Mouse (Mus musculus) splenic B cell, adult 2 months (primary cell): Measurements from ENCODE around the gene Mpp5.

ENCODE experiments used
- DNase-seq: peaks from one replicate; pipeline ENCODE4 v3.0.0-alpha.2; 2011; ENCODE audit warnings: low read depth, low spot score
- H3K27me3 ChIP-seq: 2 replicates; pipeline ENCODE4 v1.6.1; 2012; ENCODE audit warnings: mild to moderate bottlenecking, low read length, moderate library complexity, mixed read lengths; ENCODE audit not compliant: control insufficient read depth, poor library complexity, insufficient read depth, severe bottlenecking
- H3K36me3 ChIP-seq: 2 replicates; pipeline ENCODE4 v1.6.1; 2012; ENCODE audit warnings: mild to moderate bottlenecking, low read length, moderate library complexity, mixed read lengths; ENCODE audit not compliant: control insufficient read depth, poor library complexity, insufficient read depth, severe bottlenecking

Gene Mpp5

DNA sequence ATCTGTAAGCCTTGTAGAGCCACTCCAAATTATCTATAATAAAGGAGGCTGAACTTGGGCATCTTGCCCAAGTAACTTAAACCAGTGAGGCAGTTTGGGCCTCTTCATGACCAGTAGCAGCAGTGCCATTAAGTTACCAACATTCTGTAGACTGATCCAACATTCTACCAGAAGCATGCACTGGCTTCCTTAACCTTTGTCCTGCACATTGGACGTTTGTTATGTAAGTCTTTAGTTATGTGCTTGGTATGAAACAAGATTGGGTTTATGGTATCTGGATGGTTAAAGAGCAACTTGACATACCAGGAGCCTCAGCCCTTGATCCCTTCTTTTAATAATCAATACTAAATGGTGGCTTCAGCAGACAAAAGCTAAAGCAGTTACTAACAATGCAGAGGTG is 141.4 kb downstream of the Mpp5 start:
- no peak for DNase-seq
- Histone ChIP-seq H3K27me3 (no peaks in the 10 kb centered on the region), H3K36me3 (peaks cover 7% of the 10 kb centered on the region; the same call in 1 of the 2 replicates)
